Mouse (Mus musculus): ENCODE results near the gene Ctnna3. TPM values are rescaled to one million over a fixed set of nuclear protein-coding genes. Genes with fewer than 3 reads are reported as not detected.

Gene Ctnna3
- polyA plus RNA-seq, 1 experiment from 2014 or later = 0.39 TPM

- Histone ChIP-seq H3K9me3 (ENCODE audit: low read depth, low read length) (no peaks in the 10 kb centered on the region), H3K4me2 (no peak overlapping the region), H3K36me3 (ENCODE audit: insufficient read depth) (no peaks in the 10 kb centered on the region), H3K27me3 (ENCODE audit: insufficient read depth, low read length) (no peaks in the 10 kb centered on the region), H3K27ac (ENCODE audit: low read depth) (no peak overlapping the region), H3K4me1 (ENCODE audit: insufficient read depth) (no peaks in the 10 kb centered on the region), H3K9ac (no peak overlapping the region), H3K4me3 (ENCODE audit: low read depth, low read length) (no peak overlapping the region)
- WGBS = 74% methylated on average over 8 of the region's 8 CpGs
- no peak for DNase-seq
- no peak for ATAC-seq (ENCODE audit: insufficient read depth)
- TF ChIP-seq CTCF (IDR thresholded peaks at IDR 0.05; ENCODE audit: low read depth) = no peak
Observed at GRCm38 (mm10) chr10:63427146-63427545, 2.8 kb upstream of the Ctnna3 start.

- Histone ChIP-seq H3K27ac (ENCODE audit: low read depth) (0 out of 2 replicates have a peak overlapping the region, but pooled peaks have one; percentile 19), H3K9ac (peak overlapping the region; percentile 54), H3K4me2 (peak overlapping the region; percentile 63), H3K9me3 (ENCODE audit: low read depth, low read length) (no peaks in the 10 kb centered on the region), H3K4me3 (ENCODE audit: low read depth, low read length) (peak overlapping the region; percentile 82), H3K4me1 (ENCODE audit: insufficient read depth) (no peaks in the 10 kb centered on the region), H3K36me3 (ENCODE audit: insufficient read depth) (no peaks in the 10 kb centered on the region), H3K27me3 (ENCODE audit: insufficient read depth, low read length) (no peaks in the 10 kb centered on the region)
- TF ChIP-seq CTCF (IDR thresholded peaks at IDR 0.05; ENCODE audit: low read depth) = no peak
- 14% methylated on average over 19 of the region's 19 CpGs for WGBS
- peak; percentile 72 for DNase-seq
- ATAC-seq (ENCODE audit: insufficient read depth) = 0 out of 2 replicates have a peak, but pooled peaks have one; percentile 5
Observed at GRCm38 (mm10) chr10:63428243-63429022, 1.5 kb upstream of the Ctnna3 start.

- Histone ChIP-seq H3K4me3 (ENCODE audit: low read depth, low read length) (peak overlapping the region; percentile 82), H3K4me1 (ENCODE audit: insufficient read depth) (no peaks in the 10 kb centered on the region), H3K9ac (peak overlapping the region; percentile 54), H3K36me3 (ENCODE audit: insufficient read depth) (no peaks in the 10 kb centered on the region), H3K4me2 (peak overlapping the region; percentile 63), H3K27ac (ENCODE audit: low read depth) (0 out of 2 replicates have a peak overlapping the region, but pooled peaks have one; percentile 19), H3K9me3 (ENCODE audit: low read depth, low read length) (no peaks in the 10 kb centered on the region), H3K27me3 (ENCODE audit: insufficient read depth, low read length) (no peaks in the 10 kb centered on the region)
- no peak for TF ChIP-seq CTCF (IDR thresholded peaks at IDR 0.05; ENCODE audit: low read depth)
- WGBS = 2% methylated on average over 11 of the region's 11 CpGs
- ATAC-seq (ENCODE audit: insufficient read depth) = no peak
- no peak for DNase-seq
Observed at GRCm38 (mm10) chr10:63429023-63429340, 916 bp upstream of the Ctnna3 start.

GRCm38 (mm10) chr10:63429380-63429779 is 518 bp upstream of the Ctnna3 start:
- Histone ChIP-seq H3K9me3 (ENCODE audit: low read depth, low read length) (no peaks in the 10 kb centered on the region), H3K36me3 (ENCODE audit: insufficient read depth) (no peaks in the 10 kb centered on the region), H3K4me1 (ENCODE audit: insufficient read depth) (no peaks in the 10 kb centered on the region), H3K4me2 (peak overlapping the region; percentile 64), H3K9ac (peak overlapping the region; percentile 79), H3K27me3 (ENCODE audit: insufficient read depth, low read length) (no peaks in the 10 kb centered on the region), H3K4me3 (ENCODE audit: low read depth, low read length) (peak overlapping the region; percentile 82), H3K27ac (ENCODE audit: low read depth) (peak overlapping the region; percentile 90)
- WGBS = under 1% methylated on average over 34 of the region's 34 CpGs
- TF ChIP-seq CTCF (IDR thresholded peaks at IDR 0.05; ENCODE audit: low read depth) = no peak
- peak; percentile 98 for DNase-seq
- ATAC-seq (ENCODE audit: insufficient read depth) = peak; percentile 93

- Histone ChIP-seq H3K4me2 (no peak overlapping the region), H3K4me3 (ENCODE audit: low read depth, low read length) (no peak overlapping the region), H3K4me1 (ENCODE audit: insufficient read depth) (no peaks in the 10 kb centered on the region), H3K9ac (no peak overlapping the region), H3K27ac (ENCODE audit: low read depth) (no peak overlapping the region), H3K27me3 (ENCODE audit: insufficient read depth, low read length) (no peaks in the 10 kb centered on the region), H3K36me3 (ENCODE audit: insufficient read depth) (no peaks in the 10 kb centered on the region), H3K9me3 (ENCODE audit: low read depth, low read length) (no peaks in the 10 kb centered on the region)
- no peak for ATAC-seq (ENCODE audit: insufficient read depth)
- WGBS = 85% methylated on average over 7 of the region's 7 CpGs
- 0 out of 2 replicates have a peak, but pooled peaks have one; percentile 8 for TF ChIP-seq CTCF (IDR thresholded peaks at IDR 0.05; ENCODE audit: low read depth)
- DNase-seq = no peak
Observed at GRCm38 (mm10) chr10:63431221-63431736, 1.4 kb downstream of the Ctnna3 start.

- WGBS = 88% methylated on average over 8 of the region's 8 CpGs
- DNase-seq = no peak
Observed at GRCm38 (mm10) chr10:63432099-63432498, 2.2 kb downstream of the Ctnna3 start.

GRCm38 (mm10) chr10:63432887-63433286 is 3.0 kb downstream of the Ctnna3 start:
- DNase-seq (no peak), ATAC-seq (ENCODE audit: insufficient read depth) (no peak)
- no peak for TF ChIP-seq CTCF (IDR thresholded peaks at IDR 0.05; ENCODE audit: low read depth)
- H3K4me3 ChIP-seq (ENCODE audit: low read depth, low read length) = no peak overlapping the region
- 54% methylated on average over 2 of the region's 2 CpGs for WGBS
- H3K4me2 ChIP-seq = no peak overlapping the region
- no peak overlapping the region for H3K9ac ChIP-seq
- no peaks in the 10 kb centered on the region for H3K27me3 ChIP-seq (ENCODE audit: insufficient read depth, low read length)
- no peak overlapping the region for H3K27ac ChIP-seq (ENCODE audit: low read depth)
- no peaks in the 10 kb centered on the region for H3K9me3 ChIP-seq (ENCODE audit: low read depth, low read length)
- H3K36me3 ChIP-seq (ENCODE audit: insufficient read depth) = no peaks in the 10 kb centered on the region
- no peaks in the 10 kb centered on the region for H3K4me1 ChIP-seq (ENCODE audit: insufficient read depth)

More at GRCm38 (mm10) chr10:63432099-63432498, 2.2 kb downstream of the Ctnna3 start:
- TF ChIP-seq CTCF (IDR thresholded peaks at IDR 0.05; ENCODE audit: low read depth) = no peak
- Histone ChIP-seq H3K4me3 (ENCODE audit: low read depth, low read length) (no peak overlapping the region), H3K27me3 (ENCODE audit: insufficient read depth, low read length) (no peaks in the 10 kb centered on the region), H3K36me3 (ENCODE audit: insufficient read depth) (no peaks in the 10 kb centered on the region), H3K9ac (no peak overlapping the region), H3K4me2 (no peak overlapping the region), H3K27ac (ENCODE audit: low read depth) (no peak overlapping the region), H3K4me1 (ENCODE audit: insufficient read depth) (no peaks in the 10 kb centered on the region), H3K9me3 (ENCODE audit: low read depth, low read length) (no peaks in the 10 kb centered on the region)
- no peak for ATAC-seq (ENCODE audit: insufficient read depth)

All from lung, embryonic 14.5 days (tissue).